Mouse (Mus musculus): ENCODE measurements around the gene Npb. TPM values are rescaled to one million over a fixed set of nuclear protein-coding genes. Genes with fewer than 3 reads are reported as not detected.
"Not testable (repeated sequence)": the region's sequence is repeated elsewhere in the genome, so short reads cannot be mapped to it uniquely, and the experiment has no call there.

Gene Npb
- polyA plus RNA-seq, 1 experiment from 2014 or later, result not detected

DNA sequence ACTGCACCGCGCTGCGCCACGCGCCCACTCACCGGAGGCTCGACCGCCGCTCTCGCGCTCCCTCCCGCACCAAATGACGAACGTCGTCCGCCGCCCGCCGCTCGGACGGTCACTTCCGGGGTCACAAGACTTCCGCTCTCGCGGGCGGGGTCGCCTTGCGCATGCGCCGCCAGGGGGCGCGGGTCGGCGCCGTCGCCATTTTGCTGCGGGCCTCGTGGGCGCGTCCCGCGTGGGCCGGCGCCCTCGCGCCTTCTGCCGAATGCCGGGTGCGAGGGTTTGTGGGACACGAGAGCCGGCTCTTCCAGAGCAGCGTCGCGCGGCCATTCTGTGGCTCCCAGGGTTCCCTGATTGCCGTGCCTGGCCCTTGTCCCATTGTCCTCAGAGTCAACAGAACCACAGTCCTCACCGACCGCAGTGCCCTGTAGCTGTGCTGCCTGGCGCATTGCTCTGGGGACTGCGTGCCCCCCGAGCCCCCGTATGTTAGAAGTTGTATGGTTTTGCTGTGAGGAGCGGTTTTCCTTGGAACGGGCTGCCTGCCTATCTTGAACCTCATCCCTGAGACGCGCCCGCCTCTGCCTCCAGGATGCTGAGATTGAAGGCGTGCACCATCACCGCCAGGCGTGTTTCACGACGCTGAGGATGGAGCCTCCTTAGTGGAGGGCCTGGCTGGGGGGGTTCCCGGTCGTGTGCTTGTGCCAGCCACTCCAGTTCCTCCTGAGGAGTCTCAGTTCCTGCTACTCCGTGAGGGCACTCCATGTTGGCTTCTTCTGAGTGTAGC lies 26.6 kb upstream of the Npb start, which contains the start of gene Arhgdia:
Gene Arhgdia, minus strand, starts transcription at position 135 of the 778 bp plus-strand sequence.
- Histone ChIP-seq H3K27ac (replicated peaks; ENCODE audit: low read depth, low read length) (peak within 1 kb of the TSS; percentile 89), H3K4me2 (ENCODE audit: low read depth, low read length) (peak within 1 kb of the TSS; percentile 90), H3K36me3 (replicated peaks; ENCODE audit: control insufficient read depth, insufficient read depth, low read depth, low read length) (peaks cover 17% of the 10 kb centered on the region), H3K9me3 (replicated peaks; ENCODE audit: control insufficient read depth, low read length) (peaks cover 3% of the 10 kb centered on the region), H3K4me1 (ENCODE audit: control insufficient read depth, insufficient read depth, low read length) (peaks cover 14% of the 10 kb centered on the region), H3K27me3 (ENCODE audit: control insufficient read depth, insufficient read depth, low read length) (no peaks in the 10 kb centered on the region), H3K9ac (replicated peaks; ENCODE audit: low read length) (peak within 1 kb of the TSS; percentile 95), H3K4me3 (ENCODE audit: low read depth, low read length) (peak within 1 kb of the TSS; percentile 94)
- ATAC-seq (replicated peaks; ENCODE audit: insufficient number of reproducible peaks, low FRiP score, low TSS enrichment, low read depth) (no peak; the same call in 1 of the 2 replicates), DNase-seq (ENCODE audit: low spot score) (peak; percentile 87)
- WGBS, result 6% methylated on average over 61 of the region's 75 CpGs

- Histone ChIP-seq H3K9me3 (replicated peaks; ENCODE audit: control insufficient read depth, low read length) (peaks cover 3% of the 10 kb centered on the region), H3K9ac (replicated peaks; ENCODE audit: low read length) (peak overlapping the region; percentile 95), H3K27me3 (ENCODE audit: control insufficient read depth, insufficient read depth, low read length) (no peaks in the 10 kb centered on the region), H3K4me1 (ENCODE audit: control insufficient read depth, insufficient read depth, low read length) (peaks cover 14% of the 10 kb centered on the region), H3K27ac (replicated peaks; ENCODE audit: low read depth, low read length) (peak overlapping the region; percentile 89), H3K36me3 (replicated peaks; ENCODE audit: control insufficient read depth, insufficient read depth, low read depth, low read length) (peaks cover 17% of the 10 kb centered on the region), H3K4me3 (ENCODE audit: low read depth, low read length) (peak overlapping the region; percentile 94; the same call in 1 of the 2 replicates), H3K4me2 (ENCODE audit: low read depth, low read length) (peak overlapping the region; percentile 90)
- ATAC-seq (replicated peaks; ENCODE audit: insufficient number of reproducible peaks, low FRiP score, low TSS enrichment, low read depth), result no peak
- WGBS, result 82% methylated on average over 8 of the region's 8 CpGs
- peak; percentile 38 for DNase-seq (ENCODE audit: low spot score)
Observed at GRCm38 (mm10) chr11:120582268-120582981, 25.9 kb upstream of the Npb start.

- DNase-seq (ENCODE audit: low spot score); ATAC-seq (replicated peaks; ENCODE audit: insufficient number of reproducible peaks, low FRiP score, low TSS enrichment, low read depth); H3K27me3 ChIP-seq (ENCODE audit: control insufficient read depth, insufficient read depth, low read length); H3K4me2 ChIP-seq (ENCODE audit: low read depth, low read length); H3K4me3 ChIP-seq (ENCODE audit: low read depth, low read length); H3K9me3 ChIP-seq (replicated peaks; ENCODE audit: control insufficient read depth, low read length); H3K9ac ChIP-seq (replicated peaks; ENCODE audit: low read length); H3K27ac ChIP-seq (replicated peaks; ENCODE audit: low read depth, low read length): not testable (repeated sequence)
- 96% methylated on average over 2 of the region's 2 CpGs for WGBS
- Histone ChIP-seq H3K4me1 (ENCODE audit: control insufficient read depth, insufficient read depth, low read length) (peaks cover 14% of the 10 kb centered on the region), H3K36me3 (replicated peaks; ENCODE audit: control insufficient read depth, insufficient read depth, low read depth, low read length) (peaks cover 15% of the 10 kb centered on the region)
Observed at GRCm38 (mm10) chr11:120582982-120583293, 25.3 kb upstream of the Npb start.

GRCm38 (mm10) chr11:120583937-120584336 lies 24.3 kb upstream of the Npb start:
- Histone ChIP-seq H3K4me3 (ENCODE audit: low read depth, low read length) (no peak overlapping the region), H3K4me1 (ENCODE audit: control insufficient read depth, insufficient read depth, low read length) (peaks cover 13% of the 10 kb centered on the region), H3K36me3 (replicated peaks; ENCODE audit: control insufficient read depth, insufficient read depth, low read depth, low read length) (peaks cover 14% of the 10 kb centered on the region), H3K9me3 (replicated peaks; ENCODE audit: control insufficient read depth, low read length) (peaks cover 3% of the 10 kb centered on the region), H3K9ac (replicated peaks; ENCODE audit: low read length) (no peak overlapping the region), H3K27me3 (ENCODE audit: control insufficient read depth, insufficient read depth, low read length) (no peaks in the 10 kb centered on the region), H3K27ac (replicated peaks; ENCODE audit: low read depth, low read length) (no peak overlapping the region), H3K4me2 (ENCODE audit: low read depth, low read length) (no peak overlapping the region)
- DNase-seq (ENCODE audit: low spot score), result no peak
- ATAC-seq (replicated peaks; ENCODE audit: insufficient number of reproducible peaks, low FRiP score, low TSS enrichment, low read depth), result no peak
- 93% methylated on average over 1 of the region's 1 CpGs for WGBS

DNA sequence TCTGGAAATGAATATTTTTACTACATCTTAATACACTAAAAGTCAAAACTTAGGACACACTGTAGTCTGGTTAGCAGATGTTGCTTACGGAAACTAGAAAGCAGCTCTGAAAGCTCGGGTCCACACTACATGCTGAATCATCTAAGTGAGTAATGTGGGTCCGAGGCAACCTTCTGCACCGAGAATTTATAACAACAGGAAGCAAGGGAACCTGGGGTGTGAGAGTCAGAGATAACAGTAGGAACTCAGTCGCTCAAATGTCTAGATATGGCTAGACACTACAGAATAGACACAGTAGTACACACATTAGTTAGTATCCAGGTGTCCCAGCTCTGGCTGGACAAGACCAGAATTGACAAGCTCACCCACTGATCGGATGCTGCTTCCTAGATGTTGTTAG lies 19.7 kb upstream of the Npb start:
- 95% methylated on average over 6 of the region's 6 CpGs for whole genome bisulfite sequencing
- no peak overlapping the region for H3K4me3 ChIP-seq (ENCODE audit: low read depth, low read length)

GRCm38 (mm10) chr11:120597240-120598235 lies 10.7 kb upstream of the Npb start:
- H3K4me3 ChIP-seq (ENCODE audit: low read depth, low read length), result peak overlapping the region; percentile 99
- H3K9ac ChIP-seq (replicated peaks; ENCODE audit: low read length), result peak overlapping the region; percentile 99
- 6% methylated on average over 69 of the region's 99 CpGs for WGBS
- peaks cover 6% of the 10 kb centered on the region for H3K36me3 ChIP-seq (replicated peaks; ENCODE audit: control insufficient read depth, insufficient read depth, low read depth, low read length)
- no peak for DNase-seq (ENCODE audit: low spot score)
- H3K9me3 ChIP-seq (replicated peaks; ENCODE audit: control insufficient read depth, low read length), result no peaks in the 10 kb centered on the region
- H3K4me2 ChIP-seq (ENCODE audit: low read depth, low read length), result peak overlapping the region; percentile 94
- H3K27ac ChIP-seq (replicated peaks; ENCODE audit: low read depth, low read length), result peak overlapping the region; percentile 87
- no peaks in the 10 kb centered on the region for H3K27me3 ChIP-seq (ENCODE audit: control insufficient read depth, insufficient read depth, low read length)
- ATAC-seq (replicated peaks; ENCODE audit: insufficient number of reproducible peaks, low FRiP score, low TSS enrichment, low read depth), result peak; percentile 61
- peaks cover 2% of the 10 kb centered on the region for H3K4me1 ChIP-seq (ENCODE audit: control insufficient read depth, insufficient read depth, low read length)

More for the DNA sequence above, 19.7 kb upstream of the Npb start:
- no peak for DNase-seq (ENCODE audit: low spot score)
- Histone ChIP-seq H3K4me2 (ENCODE audit: low read depth, low read length) (no peak overlapping the region), H3K4me1 (ENCODE audit: control insufficient read depth, insufficient read depth, low read length) (no peaks in the 10 kb centered on the region), H3K9me3 (replicated peaks; ENCODE audit: control insufficient read depth, low read length) (peaks cover 3% of the 10 kb centered on the region), H3K36me3 (replicated peaks; ENCODE audit: control insufficient read depth, insufficient read depth, low read depth, low read length) (peaks cover 14% of the 10 kb centered on the region), H3K27ac (replicated peaks; ENCODE audit: low read depth, low read length) (no peak overlapping the region), H3K27me3 (ENCODE audit: control insufficient read depth, insufficient read depth, low read length) (no peaks in the 10 kb centered on the region), H3K9ac (replicated peaks; ENCODE audit: low read length) (no peak overlapping the region)
- no peak for ATAC-seq (replicated peaks; ENCODE audit: insufficient number of reproducible peaks, low FRiP score, low TSS enrichment, low read depth)

DNA sequence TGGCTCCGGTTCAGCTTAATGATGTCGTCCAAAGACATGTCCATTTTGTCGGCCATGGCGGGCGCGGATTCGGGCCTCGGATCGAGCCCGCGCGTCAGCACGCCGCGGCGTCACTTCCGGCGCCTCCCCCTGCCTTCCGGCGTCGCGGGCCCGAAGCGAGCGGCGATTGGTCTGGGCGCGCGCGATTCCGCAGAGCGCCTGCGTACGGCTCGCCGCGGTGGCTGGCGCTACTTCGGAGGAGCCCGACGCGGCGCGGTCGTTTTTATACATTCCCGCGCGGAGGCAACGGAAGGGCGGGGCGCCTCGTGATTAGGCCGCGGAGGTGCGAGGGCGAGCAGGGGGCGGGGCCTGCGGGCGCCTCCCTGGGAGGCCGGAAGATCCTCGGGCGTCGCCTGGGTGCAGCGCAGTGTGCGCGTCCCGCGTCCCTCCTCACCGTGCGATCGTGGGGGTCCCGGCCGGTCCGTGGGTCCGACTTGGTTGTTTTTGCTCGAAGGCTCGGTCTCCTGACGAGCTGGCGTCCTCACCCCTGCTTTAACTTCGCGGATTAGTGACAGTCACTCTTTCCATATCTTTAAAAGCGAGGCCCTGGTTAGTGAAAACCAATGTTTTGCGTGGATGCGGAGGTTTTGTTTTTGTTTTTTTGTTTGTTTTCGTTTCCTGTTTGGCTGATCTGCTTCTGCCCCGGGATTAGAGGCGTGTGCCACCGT lies 9.8 kb upstream of the Npb start, which contains the start of the genes Alyref and Anapc11:
Gene Alyref, minus strand, starts transcription at position 83 of the 707 bp plus-strand sequence.
Gene Anapc11, plus strand, starts transcription at position 139 of the 707 bp plus-strand sequence.
- Histone ChIP-seq H3K4me1 (ENCODE audit: control insufficient read depth, insufficient read depth, low read length) (peaks cover 2% of the 10 kb centered on the region), H3K4me2 (ENCODE audit: low read depth, low read length) (peak within 1 kb of the TSS; percentile 94), H3K9me3 (replicated peaks; ENCODE audit: control insufficient read depth, low read length) (no peaks in the 10 kb centered on the region), H3K36me3 (replicated peaks; ENCODE audit: control insufficient read depth, insufficient read depth, low read depth, low read length) (peaks cover 6% of the 10 kb centered on the region), H3K27ac (replicated peaks; ENCODE audit: low read depth, low read length) (peak within 1 kb of the TSS; percentile 87), H3K9ac (replicated peaks; ENCODE audit: low read length) (peak within 1 kb of the TSS; percentile 99), H3K27me3 (ENCODE audit: control insufficient read depth, insufficient read depth, low read length) (no peaks in the 10 kb centered on the region), H3K4me3 (ENCODE audit: low read depth, low read length) (peak within 1 kb of the TSS; percentile 99)
- DNase-seq (ENCODE audit: low spot score), result peak; percentile 98
- peak; percentile 95 for ATAC-seq (replicated peaks; ENCODE audit: insufficient number of reproducible peaks, low FRiP score, low TSS enrichment, low read depth)
- under 1% methylated on average over 83 of the region's 88 CpGs for WGBS
